Mouse (Mus musculus) ovary, postnatal 14 days (tissue): ENCODE data around the gene Lmcd1.

Experiments used
- DNase-seq: peaks from one replicate; pipeline ENCODE4 v3.0.0; 2022; ENCODE audit warnings: low spot score

The Lmcd1 gene

DNA sequence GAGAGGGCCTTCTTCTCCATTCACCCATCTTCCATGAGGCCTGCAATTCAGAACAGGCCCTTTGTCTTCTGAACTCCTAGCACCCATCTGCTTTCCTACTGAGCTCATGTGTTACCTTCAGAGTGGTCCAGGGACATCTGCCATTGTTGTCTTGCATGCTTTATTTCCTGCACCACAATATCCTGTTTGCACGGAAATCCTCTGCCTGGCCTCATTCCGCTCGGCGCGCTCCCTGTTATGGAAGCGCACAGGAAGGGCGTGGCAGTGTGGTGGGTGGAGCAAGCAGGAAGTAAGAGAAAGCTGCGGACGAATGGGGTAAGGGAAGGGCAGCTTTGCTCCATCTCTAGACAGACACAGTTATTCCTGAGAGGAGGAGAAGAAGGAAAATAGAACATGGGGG, 14.1 kb downstream of the Lmcd1 start:
- DNase-seq = no peak

DNA sequence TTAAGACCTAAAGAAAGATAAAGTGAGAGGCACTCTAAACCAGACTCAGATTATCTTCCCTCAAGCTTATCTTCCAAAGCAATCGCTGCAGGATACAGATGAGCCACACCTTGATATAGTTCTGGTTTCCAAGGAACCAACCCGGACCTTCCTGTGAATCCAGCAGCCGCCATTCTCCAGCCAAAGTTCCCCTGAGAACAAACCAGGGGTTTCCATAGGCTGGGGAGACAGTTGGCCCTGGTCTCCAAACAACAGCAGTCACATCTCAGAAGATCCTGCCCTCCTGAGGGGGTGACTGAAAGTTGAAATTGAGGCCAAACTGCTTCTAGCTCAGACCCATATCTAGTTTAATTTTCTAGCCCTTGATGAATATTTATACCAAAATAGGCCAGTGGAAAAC, 14.7 kb downstream of the Lmcd1 start:
- no peak for DNase-seq

DNA sequence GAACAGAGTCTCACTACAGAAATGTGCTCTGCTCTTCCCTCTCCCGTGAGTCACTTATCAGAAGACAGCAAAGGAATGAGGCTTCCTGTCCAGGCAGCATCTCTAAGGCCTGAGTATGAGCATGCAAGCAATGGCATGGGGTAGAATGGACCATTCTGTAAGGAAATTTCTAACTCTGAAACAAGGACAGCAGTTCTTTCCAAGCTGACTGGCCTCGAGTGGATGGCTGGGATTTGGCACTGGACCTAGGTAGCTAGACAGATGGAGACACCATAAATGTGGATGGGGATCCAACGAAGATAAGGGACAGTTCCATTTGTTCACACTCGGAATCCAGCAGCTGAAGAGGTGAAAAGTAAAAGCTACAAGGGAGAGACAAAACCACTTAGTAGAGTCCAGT, 17.6 kb downstream of the Lmcd1 start:
- no peak for DNase-seq

DNA sequence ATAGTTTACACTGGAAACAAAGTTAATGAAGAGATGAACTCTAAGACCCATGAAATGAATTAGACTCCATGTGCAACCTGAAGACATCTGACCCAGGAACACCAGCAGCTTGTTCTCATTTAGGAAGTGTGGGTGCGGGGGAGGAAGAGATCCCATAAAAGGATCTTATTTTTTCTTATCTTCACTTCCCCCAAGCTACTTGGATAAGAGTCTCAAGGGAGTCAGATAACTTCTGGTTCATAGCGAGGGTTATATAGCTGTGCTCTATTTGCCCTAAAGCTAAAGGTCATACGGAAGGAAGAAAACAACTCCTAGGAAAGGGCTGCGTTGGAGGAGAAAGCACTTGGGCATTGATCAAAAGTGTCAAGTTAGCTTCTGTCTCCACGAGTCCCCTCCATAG, 19.8 kb downstream of the Lmcd1 start:
- DNase-seq = no peak

DNA sequence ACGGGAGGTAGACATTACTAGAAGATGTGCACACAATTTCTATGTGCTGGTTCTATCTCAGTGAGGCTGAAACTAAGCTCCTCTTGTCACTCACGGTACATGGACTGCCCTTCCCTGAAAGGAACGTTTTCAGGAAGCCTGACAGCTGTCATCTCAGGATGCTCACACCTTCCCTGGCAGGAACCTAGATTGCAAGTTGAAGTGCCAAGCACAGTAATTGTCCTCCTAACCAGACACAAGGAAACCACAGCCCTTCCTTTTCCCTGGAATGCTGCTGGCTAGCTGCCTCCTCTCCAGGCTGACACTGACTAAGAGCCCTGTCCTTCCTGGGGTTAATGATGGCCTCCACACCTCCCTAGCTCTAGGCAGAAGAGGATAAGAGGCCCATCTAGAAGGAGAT, 21.7 kb downstream of the Lmcd1 start:
- DNase-seq = no peak

DNA sequence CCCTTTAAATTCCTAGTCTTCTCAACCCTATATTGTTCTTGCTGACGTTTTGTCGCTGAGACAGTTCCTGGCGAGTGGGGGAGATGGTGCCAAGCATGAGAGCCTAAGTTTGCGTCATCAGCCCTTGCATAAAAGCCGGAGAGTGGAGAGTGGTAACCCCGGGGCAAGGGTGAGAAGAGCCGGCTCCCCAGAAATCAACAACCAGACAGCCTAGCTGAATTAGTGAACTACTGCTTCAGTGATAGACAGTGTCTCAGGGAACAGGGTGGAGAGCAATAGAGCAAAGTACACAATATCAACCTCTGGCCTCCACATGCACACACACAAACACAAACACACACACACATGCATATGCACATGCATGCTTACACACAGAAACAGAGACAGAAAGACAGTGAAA, 26.6 kb downstream of the Lmcd1 start:
- DNase-seq = no peak

DNA sequence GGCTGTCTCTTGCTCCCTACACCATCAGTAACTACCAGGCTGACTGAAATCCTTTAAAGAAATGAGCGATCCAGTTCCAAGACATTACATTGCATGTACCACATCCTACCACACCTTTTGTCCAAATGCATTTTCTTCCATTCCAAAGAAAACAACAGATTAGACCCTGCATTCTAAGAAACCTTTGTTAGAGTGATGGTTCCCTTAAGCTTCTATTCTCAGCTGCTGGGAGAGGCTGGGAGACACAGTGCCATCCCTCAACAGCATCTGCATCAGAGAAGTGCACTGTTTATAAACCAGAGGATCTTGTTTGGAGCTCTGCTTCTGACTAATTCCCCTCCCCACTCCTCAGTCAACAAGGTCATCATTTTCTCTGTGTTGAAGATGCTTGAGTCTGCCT, 27.1 kb downstream of the Lmcd1 start:
- no peak for DNase-seq

DNA sequence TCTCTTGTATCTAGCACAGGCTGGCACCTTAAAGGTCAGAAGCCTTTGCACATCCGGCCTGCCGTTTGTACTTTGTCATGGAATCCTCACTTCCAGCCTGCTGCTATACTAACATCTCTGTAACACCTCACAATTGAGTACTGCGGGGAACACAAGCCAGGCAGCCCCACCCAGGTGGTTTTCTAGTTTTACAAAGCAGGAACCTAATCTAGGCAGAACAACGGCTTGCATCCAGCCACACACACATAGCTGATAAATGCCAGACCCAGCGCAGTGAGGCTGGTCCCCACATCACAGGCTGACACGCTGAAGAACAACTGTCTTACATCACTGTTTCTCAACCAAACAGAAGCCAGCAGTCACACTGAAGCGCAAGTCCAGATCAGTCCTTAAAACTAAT, 28.7 kb downstream of the Lmcd1 start:
- no peak for DNase-seq

DNA sequence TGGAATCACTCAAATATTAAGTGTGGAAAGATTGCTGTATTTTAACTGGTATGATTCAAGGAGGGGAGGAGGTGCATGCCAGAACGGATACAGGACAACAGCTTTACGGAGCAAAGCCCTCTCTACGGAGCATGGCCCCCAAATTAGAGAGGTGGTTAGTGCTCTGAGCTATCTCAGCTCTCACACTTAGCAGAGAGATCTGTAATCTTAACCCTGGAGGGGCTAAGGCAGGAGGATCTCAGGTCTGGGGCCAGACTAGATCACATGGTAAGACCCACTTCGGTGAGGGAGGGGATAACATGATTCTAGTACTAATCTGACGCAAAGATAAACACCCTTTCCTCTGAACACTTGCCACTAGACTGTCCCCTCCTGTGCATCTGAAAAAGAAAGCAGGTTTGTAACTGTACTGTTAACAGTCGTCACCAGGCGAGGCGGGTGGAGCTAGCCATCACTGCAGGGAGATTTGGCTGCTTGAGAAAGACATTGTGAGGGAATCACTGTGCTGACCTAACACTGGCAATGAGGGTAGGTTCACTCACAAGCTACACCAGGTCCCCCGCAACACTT, 29.3 kb downstream of the Lmcd1 start:
- no peak for DNase-seq

DNA sequence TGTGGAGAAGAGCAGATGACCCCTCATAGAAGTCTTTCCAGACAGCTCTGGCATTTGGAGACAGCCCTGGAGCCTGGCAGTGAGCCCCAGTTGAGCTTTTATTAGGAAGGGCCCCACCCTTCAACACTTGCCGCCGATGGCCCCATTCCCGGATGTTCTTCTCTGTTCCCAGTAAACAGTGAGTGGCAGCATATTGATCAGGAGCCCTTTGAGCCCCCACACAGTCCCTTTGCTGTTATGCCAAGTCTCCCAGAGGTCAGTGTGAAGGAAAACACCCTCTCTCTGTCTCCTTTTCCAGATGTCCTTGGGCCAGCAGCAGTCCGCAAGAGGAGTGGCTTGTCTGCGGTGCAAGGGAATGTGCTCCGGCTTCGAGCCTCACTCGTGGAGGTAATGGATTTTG, 31.2 kb downstream of the Lmcd1 start:
- DNase-seq = peak; percentile 19

DNA sequence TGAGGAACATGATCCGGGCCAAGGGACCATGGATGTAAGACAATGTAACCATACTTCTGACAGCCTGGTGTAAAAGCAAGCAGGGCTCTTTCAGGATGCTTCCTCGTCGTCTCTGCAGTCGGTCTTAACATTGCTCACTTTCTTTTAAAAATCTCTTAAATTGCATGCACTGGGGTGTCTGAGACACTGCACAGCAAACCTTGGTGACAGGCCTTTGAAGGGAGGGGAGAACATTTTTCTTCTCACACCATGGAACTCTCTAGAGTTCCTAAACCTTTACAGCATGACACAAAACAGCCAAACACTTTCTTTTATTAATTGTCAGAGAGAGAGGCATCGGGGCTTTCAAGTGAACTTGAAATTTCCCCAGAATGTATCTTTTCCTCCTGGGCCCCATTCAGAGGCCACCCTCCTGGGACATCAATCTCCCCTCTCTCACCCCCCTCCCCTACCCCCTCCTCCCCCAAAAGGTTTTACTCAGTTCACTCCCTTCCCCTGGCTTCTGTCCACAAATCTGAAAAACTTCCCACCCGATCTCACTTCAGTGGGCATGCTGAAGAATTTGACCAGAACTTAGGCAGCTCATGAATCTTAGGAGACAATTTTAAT, 35.9 kb downstream of the Lmcd1 start:
- DNase-seq = no peak

DNA sequence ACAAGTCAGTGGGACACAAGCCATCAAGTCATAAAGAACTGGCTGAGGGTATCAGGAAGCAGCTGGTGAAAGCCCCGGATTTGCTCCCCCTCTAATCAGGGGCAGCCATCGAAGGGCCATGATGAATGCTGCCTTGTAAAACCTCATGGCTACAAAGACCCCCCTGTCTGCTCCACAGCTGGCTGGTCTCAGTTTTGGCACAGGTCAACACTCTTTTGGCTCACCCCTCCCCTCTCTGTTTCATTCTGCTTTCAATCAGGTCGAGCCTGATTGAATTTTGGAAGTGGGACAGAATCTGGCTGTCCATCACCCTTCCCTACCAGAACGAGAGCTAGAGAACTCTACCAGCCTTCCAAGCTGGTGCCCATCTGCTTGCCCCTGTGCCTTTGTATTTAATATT, 37.8 kb downstream of the Lmcd1 start:
- DNase-seq = no peak

DNA sequence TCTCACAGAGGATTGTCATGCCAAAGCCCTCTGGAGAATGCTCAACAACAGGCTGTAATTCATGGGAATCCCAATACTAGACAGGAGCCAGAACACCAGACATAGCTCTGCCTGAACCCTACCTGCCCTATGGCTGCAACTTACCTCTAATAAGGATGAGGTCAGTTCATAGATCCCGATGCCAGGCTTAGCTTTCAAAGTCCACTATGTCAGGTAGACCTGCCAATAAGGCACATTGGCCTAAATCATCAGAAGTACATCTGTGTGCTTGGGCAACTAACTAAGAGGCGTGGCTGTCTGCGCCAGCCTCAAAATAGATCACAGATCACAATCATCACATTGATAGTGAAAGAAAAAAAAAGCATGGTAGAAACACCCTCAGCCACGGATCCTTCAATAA, 45.9 kb downstream of the Lmcd1 start:
- DNase-seq = no peak

DNA sequence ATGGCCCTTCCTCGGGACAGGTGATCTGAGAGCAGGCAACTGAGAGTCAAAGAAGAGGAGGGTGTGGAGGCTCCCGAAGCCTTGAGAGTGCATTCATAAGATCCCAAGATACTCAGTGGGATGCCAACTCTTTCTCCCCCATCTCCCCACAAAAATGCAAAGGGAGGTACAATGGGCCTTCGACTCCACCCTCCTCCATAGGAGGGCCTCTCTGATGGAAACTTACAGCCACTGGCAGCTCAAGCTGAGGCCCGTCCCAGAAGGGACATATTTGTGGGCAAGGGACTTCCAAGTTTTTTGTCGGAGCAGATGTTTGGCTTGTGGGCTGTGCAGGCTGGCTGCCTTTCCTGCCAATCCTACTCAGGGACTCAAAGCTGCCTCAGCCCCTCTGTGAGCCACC, 47.1 kb downstream of the Lmcd1 start:
- no peak for DNase-seq

DNA sequence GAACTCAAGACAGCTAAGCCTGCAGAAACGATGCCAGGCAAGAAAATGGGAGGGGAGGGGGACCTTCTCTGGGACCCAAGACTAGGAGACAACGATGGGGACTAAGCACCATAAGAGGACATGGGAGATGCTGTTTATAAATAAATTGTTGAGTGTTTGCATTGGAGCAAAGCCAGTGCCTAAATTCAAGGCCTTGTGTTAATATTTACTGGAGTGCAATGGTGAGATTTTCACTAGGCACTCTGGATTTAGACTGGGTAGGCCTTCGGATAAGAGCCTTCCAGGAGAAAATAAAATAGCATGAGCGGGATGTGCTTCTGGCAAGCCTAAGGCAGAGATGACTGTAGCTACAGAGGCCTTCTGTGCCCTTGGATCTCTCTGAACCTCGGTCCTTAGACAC, 49.4 kb downstream of the Lmcd1 start:
- no peak for DNase-seq

DNA sequence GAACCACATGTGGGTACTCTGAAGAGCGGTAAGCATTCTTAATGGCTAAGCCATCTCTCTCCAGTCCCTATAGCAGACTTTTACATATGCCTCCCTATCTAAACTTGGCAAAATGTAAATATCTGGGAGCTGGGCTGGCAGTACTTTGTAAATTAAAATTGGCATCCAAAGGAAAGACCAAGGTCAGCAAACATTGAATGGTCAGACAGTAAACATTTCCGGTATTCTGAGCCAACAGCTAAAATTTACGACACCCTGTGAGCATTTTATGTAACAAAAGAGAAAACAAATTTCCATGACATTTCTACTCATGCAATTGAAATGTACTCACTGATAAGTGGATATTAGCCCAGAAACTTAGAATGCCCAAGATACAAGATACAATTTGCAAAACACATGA, 51.7 kb downstream of the Lmcd1 start:
- DNase-seq = no peak

DNA sequence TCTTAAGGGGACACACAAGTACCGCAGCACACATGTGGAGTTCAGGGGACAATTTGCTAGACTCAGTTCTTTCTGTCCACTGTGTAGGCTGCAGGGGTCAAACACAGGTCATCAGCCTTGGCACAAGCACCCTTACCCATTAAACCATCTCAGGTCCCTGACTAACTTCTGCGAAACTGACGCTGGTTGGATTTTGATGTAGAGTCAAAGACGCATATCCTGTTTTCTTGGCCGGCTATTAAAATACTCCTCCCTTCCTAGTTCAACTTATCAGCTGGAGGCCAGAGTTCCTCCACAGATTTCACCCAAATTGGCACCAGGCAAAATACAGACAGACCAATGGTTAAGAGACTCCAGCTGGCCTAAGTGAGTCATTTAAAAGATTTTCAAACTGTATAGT, 54.2 kb downstream of the Lmcd1 start:
- DNase-seq = no peak

DNA sequence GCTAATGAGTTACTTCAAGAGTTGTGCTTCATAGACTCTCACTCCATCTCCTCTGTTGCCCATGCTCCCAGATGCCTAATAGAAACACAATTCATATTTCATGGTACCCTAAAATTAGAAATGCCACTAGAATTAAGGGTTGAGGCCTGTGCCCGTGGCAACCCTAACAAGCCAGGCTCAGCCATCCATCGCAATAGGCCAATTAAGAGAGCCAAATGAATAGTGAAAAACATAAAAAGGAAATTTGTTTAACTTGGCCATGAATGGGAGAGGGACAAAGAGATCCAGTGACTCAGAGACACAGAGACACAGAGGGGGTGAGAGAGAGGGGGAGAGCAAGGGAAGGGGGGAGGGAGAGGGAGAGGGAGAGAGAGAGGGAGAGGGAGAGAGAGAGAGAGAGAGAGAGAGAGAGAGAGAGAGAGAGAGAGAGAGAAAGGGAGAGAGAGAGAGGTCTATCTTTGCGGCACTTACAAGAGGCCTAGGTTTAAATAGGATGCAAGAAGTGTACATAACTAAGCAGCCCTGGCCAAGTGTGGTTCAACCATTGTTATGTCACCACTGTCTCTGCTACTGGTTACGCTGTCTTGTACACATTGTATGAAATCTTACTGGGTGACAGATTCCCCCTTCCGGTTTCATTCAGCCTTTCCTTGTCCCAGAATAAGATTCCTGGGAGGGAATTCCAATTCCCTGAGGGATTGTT, 57.1 kb downstream of the Lmcd1 start:
- DNase-seq = no peak

DNA sequence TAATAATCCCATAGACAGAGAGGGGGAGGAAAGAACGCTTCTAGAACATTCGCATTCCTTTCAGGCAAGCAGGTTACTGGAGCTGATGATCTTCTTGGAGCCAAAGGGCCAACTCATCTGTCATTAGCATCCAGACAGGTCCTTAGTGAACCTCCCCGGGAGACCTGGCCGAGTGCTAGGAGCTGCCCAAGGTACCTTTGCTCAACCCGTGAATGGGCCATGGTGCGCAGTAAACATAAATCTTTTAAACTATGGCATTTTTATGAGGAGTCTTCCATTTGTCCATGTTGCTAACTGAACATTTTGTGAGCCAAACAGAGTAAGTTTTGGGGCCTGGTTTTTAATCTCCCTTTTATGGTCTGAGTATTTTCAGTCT, 57.7 kb downstream of the Lmcd1 start:
- no peak for DNase-seq

DNA sequence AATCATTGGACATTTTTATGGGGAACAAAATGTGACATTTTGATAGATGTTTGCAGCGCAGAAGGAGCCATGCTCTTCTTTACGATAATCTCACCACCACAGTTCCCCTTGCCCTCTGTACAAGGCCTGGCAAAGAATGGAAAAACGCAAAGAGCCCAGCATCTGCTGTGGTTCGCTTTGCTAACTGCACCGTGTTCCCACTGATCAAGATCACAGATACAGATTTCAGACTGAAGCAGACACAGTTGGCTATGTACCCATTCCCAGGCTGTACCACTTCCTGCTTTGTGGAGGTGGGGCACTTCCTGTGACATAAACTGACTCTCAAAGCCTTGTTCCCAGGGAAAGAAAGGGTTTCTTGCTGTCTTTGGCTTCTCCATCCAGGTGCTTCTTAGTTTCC, 60.4 kb downstream of the Lmcd1 start:
- no peak for DNase-seq

DNA sequence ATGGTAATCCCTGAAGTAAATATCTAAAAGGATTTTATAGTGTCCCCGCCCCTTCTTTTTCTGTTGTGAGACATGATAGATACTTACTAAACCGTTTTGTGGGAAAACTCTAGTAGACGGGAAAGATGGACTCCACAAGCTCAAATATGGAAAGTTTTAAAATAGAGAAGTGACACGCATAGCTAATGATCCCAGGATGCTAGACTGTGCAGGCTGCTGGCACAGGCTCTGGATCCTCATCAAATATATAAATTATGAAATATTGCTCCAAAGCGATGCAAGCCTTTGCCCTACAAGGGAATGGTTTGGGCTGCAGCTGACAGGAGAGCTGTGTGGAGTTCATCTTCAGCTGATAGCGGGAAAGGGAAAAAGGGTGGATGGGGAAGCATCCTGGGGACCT, 64.1 kb downstream of the Lmcd1 start:
- no peak for DNase-seq

DNA sequence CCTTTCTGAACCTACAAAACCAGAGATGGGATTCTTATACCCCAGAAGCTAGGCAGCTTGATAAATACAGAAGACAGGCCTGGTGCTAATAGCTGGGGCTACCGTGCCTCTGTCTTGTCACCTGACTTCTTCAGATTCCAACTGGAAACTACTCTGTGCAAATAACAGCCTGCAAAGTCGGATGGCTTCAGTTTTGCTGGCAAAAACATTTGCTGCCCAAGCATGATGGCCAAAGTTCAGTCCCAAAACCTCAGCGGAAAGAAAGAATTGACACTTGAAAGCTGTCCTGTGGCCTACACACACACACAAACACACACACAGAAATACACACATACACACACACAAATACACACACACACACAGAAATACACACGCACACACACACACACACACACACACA, 65.5 kb downstream of the Lmcd1 start:
- no peak for DNase-seq

DNA sequence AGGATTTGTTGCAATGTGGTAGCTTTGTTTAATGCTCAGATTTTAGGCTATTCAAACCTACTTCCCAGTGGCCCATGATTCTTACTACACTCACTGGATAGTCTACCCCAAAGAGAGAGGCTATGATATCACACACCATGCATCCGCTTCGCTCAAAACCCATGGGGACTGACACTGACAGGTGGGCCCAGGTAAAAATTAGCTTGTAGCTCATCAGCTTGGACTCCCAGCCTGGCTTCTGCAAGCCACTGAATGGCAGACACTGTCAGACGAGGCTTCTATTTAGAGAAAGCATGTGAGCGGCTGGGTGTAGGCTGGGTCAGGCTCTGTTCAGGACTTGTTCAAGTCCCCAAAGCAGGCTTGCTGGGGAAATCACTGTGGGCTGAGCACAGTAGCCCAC, 76.9 kb downstream of the Lmcd1 start:
- no peak for DNase-seq

DNA sequence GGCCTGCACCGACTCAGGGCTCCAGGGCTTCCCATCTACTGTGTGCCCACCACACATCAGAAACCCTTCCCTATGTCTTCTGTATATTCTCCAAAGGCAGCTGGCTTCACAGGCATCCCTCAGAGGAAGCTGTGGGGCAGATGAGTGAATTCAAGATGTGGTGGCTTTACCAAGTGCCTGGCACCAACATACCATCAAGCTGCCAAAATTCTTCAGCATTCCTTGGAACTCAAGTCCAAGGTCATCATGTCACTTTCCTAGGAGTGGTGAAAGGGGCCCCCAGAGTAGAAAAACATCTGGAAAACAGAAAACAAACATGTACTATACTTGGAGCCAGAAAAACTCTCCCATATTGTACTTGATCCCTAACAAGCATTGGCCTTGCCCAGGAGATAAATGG, 85.8 kb downstream of the Lmcd1 start:
- DNase-seq = no peak
